Mouse (Mus musculus): ENCODE data around the gene Ddx54. TPM values are rescaled to one million over a fixed set of nuclear protein-coding genes. Genes with fewer than 3 reads are reported as not detected.

Gene Ddx54
- polyA plus RNA-seq (2016; fragmentation: Nextera tagmentation; extraction: Ambion mirVana), result 50.9 and 53.1 TPM in 2 replicates

DNA sequence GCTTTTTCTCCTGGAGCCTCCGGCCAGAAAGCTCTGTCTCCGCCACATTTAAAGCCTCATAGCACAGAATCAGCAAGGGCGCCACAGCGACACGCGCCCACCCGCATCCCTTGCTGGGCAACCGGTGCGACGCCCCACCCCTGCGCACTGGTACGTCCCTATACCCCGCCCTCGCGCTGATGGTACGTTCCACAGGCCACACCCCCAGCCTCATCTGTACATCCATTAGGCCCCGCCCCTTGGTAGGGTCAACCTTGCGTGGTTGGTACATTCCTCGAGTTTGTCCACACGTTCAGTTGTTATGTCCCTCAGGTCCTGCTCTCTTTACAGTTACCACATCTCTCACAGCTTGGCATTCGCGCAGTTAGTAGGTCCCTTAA lies at the start of gene Ddx54, which contains the start of gene Rita1:
TSS of gene Ddx54 (plus strand) at position 298 of the 380 bp plus-strand sequence.
TSS of gene Rita1 (minus strand) at position 148 of the 380 bp plus-strand sequence.
- Histone ChIP-seq H3K36me3 (peaks cover 37% of the 10 kb centered on the region), H3K4me3 (peak within 1 kb of the TSS; percentile 54), H3K9ac (peak within 1 kb of the TSS; percentile 71), H3K27ac (peak within 1 kb of the TSS; percentile 80), H3K27me3 (no peaks in the 10 kb centered on the region), H3K4me1 (peaks cover 16% of the 10 kb centered on the region), H3K9me3 (no peaks in the 10 kb centered on the region), H3K4me2 (replicated peaks) (peak within 1 kb of the TSS; percentile 93)
- WGBS, result under 1% methylated on average over 22 of the region's 22 CpGs
- peak; percentile 76 for ATAC-seq (ENCODE audit: insufficient number of reproducible peaks, insufficient read depth, low FRiP score, low TSS enrichment)

DNA sequence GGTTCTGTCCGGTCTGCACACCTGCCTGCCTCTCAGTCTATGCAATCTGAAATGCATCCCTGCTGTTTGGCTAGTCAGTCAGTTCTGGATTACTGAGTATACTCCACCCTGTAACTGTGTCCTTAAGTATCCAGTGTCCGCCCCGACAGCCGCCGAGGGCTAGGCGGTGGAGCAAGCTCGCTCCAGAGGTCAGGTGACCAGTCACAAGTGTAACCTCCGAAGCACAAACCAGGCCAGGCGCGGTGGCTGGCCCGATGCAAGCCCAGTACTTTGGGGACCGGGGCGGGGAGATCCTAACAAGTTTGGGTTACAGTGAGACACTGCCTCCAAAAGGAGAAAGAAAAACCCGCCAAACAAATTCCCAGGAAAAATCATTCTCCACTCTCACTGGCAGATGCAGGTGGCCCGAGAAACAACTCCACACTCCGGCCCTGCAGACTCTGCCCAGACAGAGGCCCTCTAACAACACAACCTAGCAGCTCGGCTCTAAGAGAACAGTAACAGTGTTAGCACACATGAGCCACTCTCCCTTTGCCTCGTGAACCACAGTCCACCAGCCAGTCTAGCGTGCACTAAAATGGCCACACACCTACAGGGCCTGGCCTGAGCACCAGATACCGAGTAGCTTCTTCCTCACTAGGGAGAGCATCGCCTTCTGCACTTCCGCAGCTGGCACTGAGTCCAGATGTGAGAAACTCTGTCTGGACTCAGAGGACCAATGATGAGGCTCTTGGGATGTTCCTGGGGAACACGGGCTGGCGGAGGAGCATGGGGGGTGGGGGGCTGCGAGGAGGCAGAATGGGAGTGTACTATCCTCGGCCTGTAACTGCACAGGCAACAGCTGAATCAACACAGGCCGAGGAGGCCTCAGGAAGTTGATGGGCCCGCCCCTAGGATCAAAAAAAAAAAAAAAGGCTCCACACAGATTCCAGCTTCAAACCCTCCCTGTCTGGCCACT lies 49.3 kb upstream of the Ddx54 start:
- H3K36me3 ChIP-seq, result no peaks in the 10 kb centered on the region
- no peaks in the 10 kb centered on the region for H3K9me3 ChIP-seq
- H3K4me3 ChIP-seq, result no peak overlapping the region
- peaks cover 83% of the 10 kb centered on the region for H3K4me1 ChIP-seq
- H3K4me2 ChIP-seq (replicated peaks), result peak overlapping the region; percentile 24; the same call in 1 of the 2 replicates
- 26% methylated on average over 28 of the region's 28 CpGs for WGBS
- peak overlapping the region; percentile 36; the same call in 1 of the 2 replicates for H3K9ac ChIP-seq
- peak overlapping the region; percentile 92 for H3K27ac ChIP-seq
- no peaks in the 10 kb centered on the region for H3K27me3 ChIP-seq
- ATAC-seq (ENCODE audit: insufficient number of reproducible peaks, insufficient read depth, low FRiP score, low TSS enrichment), result peak; percentile 31; the same call in 1 of the 2 replicates

DNA sequence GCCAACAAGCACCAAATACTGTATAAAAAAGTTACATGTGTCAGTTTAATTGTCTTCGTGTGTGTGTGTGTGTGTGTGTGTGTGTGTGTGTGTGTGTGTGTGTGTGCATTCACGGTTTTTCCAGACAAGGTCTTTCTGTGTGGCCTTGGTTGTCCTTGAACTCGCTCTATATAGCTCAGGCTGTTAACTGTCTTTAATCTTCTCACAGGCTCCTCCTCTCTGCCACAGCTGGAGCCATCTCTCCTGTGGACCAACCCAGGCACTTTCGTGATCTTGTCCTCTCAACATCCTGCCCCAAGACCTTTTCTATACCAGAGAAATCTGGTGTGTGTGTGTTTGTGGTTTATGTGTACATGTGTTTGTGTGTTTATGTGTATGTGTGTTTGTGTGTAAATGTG lies 48.6 kb upstream of the Ddx54 start:
- 41% methylated on average over 4 of the region's 4 CpGs for WGBS
- Histone ChIP-seq H3K9ac (no peak overlapping the region), H3K4me1 (peaks cover 83% of the 10 kb centered on the region), H3K36me3 (no peaks in the 10 kb centered on the region), H3K27me3 (no peaks in the 10 kb centered on the region), H3K27ac (peak overlapping the region; percentile 92), H3K4me3 (no peak overlapping the region), H3K4me2 (replicated peaks) (no peak overlapping the region; the same call in 1 of the 2 replicates), H3K9me3 (no peaks in the 10 kb centered on the region)
- 0 out of 2 replicates have a peak, but pooled peaks have one; percentile 0 for ATAC-seq (ENCODE audit: insufficient number of reproducible peaks, insufficient read depth, low FRiP score, low TSS enrichment)

DNA sequence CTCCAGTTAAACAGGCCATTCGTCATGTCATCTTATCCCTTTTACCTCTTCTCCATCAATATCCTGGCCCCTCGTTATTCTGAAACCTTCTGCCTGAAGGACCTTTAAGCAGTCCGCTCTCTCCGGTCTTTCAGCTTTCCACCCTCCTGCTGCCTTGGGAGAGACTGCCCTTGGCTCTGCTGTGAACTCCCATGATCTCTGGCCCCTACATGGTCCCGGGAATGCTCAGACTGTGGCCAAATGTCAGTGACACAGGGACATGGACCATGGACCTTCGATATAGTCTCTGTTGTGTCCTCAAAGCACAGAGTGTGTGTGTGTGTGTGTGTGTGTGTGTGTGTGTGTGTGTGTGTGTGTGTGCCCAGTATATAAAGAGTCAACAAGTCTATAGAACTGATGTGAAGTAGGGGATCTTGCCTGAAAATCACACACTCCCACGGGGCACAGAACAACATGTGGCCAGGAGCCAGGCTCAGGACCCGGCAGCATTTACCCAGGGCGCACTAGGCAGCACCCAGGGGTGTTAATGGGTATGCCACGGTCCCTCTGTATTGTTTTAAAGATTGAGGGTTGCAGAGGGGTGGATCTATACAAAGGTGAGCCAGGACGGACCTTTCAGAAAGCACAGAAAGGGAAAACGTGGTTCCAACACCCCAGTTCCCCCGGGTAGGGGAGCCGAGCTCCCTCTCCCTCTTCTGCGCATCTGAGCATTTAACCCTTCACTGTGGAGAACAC lies 47.2 kb upstream of the Ddx54 start:
- 33% methylated on average over 15 of the region's 15 CpGs for WGBS
- Histone ChIP-seq H3K27ac (peak overlapping the region; percentile 78), H3K9ac (no peak overlapping the region), H3K36me3 (no peaks in the 10 kb centered on the region), H3K27me3 (no peaks in the 10 kb centered on the region), H3K4me3 (no peak overlapping the region), H3K4me2 (replicated peaks) (0 out of 2 replicates have a peak overlapping the region, but pooled peaks have one; percentile 12), H3K4me1 (peaks cover 74% of the 10 kb centered on the region), H3K9me3 (no peaks in the 10 kb centered on the region)
- no peak for ATAC-seq (ENCODE audit: insufficient number of reproducible peaks, insufficient read depth, low FRiP score, low TSS enrichment)

DNA sequence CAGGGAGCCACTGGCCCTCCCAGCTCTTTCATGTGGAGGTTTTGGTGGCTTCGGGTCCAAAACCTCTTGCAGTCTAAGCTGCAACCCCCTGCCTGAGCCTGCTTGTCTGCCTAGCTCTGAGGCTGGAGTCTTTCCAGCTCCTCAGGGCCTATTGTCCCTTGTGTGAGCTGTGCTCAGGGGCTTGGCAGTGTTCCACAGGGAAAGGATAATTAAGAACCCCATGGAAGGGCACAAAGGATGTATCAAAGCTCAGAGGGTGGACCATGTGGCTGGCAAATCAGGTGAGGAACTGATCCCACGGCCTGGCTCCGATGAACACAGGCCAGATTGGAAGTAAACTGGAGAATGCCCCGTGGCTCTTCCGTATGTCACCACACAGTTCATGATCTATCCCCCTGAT lies 46.4 kb upstream of the Ddx54 start:
- H3K9me3 ChIP-seq, result no peaks in the 10 kb centered on the region
- peak overlapping the region; percentile 12; the same call in 1 of the 2 replicates for H3K4me2 ChIP-seq (replicated peaks)
- no peak overlapping the region for H3K9ac ChIP-seq
- no peak for ATAC-seq (ENCODE audit: insufficient number of reproducible peaks, insufficient read depth, low FRiP score, low TSS enrichment)
- peaks cover 73% of the 10 kb centered on the region for H3K4me1 ChIP-seq
- H3K36me3 ChIP-seq, result no peaks in the 10 kb centered on the region
- H3K27me3 ChIP-seq, result no peaks in the 10 kb centered on the region
- WGBS, result 50% methylated on average over 5 of the region's 5 CpGs
- peak overlapping the region; percentile 91 for H3K27ac ChIP-seq
- H3K4me3 ChIP-seq, result no peak overlapping the region

DNA sequence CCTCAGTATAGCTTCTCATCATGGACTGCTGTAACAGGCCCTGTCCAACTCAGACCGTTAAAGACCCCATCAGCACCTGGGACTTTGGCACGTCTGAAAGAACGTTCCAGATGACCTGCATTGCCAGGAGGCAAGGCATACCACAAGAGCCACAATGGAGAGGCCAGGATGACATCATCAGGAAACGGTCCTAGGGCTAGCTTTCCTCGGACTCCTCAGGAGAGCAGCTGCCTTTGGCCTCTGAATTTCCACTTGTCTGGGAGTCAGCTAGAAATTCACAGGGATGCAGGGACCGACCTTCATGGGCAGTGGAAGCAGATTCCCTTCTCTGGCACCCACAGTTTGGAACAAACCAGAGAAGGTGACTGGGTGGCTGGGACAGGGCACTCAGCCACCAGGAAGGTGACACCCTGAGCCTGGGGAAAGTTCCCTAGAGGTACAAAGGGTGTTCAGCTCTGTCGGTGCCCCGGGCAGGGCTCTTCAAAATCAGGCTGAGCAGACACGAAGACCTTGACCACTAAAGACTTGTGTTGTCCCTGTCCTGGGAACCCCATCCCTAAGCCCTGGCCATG lies 45.8 kb upstream of the Ddx54 start:
- Histone ChIP-seq H3K36me3 (no peaks in the 10 kb centered on the region), H3K4me1 (peaks cover 74% of the 10 kb centered on the region), H3K27me3 (no peaks in the 10 kb centered on the region), H3K4me3 (no peak overlapping the region), H3K27ac (peak overlapping the region; percentile 91), H3K4me2 (replicated peaks) (peak overlapping the region; percentile 0; the same call in 1 of the 2 replicates), H3K9ac (no peak overlapping the region), H3K9me3 (no peaks in the 10 kb centered on the region)
- WGBS, result 48% methylated on average over 9 of the region's 9 CpGs
- ATAC-seq (ENCODE audit: insufficient number of reproducible peaks, insufficient read depth, low FRiP score, low TSS enrichment), result no peak

DNA sequence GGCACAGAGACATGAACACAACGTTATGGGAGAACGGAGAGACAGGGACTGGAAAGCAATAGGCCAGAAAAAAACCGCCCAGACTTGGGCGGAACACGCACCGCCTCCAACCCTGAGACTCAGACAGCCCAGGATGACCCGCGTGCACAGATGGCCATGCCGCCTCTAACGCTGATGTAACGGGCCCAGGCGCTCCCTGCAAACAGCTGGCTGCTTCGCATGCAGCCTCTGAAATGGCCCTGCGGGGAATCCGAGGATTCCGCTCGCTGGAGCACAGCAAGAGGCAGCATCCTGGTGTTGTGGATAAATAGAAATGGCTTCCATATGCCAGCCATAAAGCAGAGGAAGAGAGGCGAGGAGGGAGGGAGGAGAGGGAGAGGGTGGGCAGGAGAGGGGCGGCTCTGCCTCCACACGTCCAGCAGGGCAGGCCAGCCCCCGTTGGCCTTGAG lies 45.3 kb upstream of the Ddx54 start:
- 11% methylated on average over 21 of the region's 21 CpGs for WGBS
- Histone ChIP-seq H3K9me3 (no peaks in the 10 kb centered on the region), H3K27me3 (no peaks in the 10 kb centered on the region), H3K4me2 (replicated peaks) (peak overlapping the region; percentile 0; the same call in 1 of the 2 replicates), H3K4me3 (no peak overlapping the region), H3K36me3 (no peaks in the 10 kb centered on the region), H3K27ac (peak overlapping the region; percentile 91), H3K9ac (no peak overlapping the region), H3K4me1 (peaks cover 74% of the 10 kb centered on the region)
- ATAC-seq (ENCODE audit: insufficient number of reproducible peaks, insufficient read depth, low FRiP score, low TSS enrichment), result no peak

DNA sequence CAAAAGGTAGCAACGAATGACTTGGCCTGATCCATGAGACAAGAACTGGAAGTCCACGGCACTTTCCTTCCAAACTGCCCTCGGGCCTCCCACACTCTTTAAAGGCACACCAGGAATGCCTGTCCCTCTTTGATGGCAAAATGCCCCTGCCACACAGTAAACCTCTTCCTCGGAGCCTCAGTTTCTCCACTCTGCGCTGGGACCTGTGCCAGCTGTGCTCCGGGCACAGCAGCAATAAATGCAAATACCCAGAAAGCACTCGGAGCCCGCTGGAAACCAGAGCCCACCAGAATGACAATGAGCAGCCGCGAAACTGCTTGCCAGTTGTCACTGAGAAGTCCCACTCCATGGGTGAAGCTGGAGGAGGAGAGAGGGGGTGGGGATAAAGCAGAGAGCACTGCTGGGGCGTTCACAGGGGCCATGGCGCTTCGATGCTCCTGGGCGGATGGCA lies 44.8 kb upstream of the Ddx54 start:
- 44% methylated on average over 14 of the region's 14 CpGs for WGBS
- Histone ChIP-seq H3K36me3 (no peaks in the 10 kb centered on the region), H3K9me3 (no peaks in the 10 kb centered on the region), H3K4me2 (replicated peaks) (no peak overlapping the region), H3K27ac (peak overlapping the region; percentile 91), H3K4me1 (peaks cover 71% of the 10 kb centered on the region), H3K27me3 (no peaks in the 10 kb centered on the region), H3K4me3 (no peak overlapping the region), H3K9ac (peak overlapping the region; percentile 4; the same call in 1 of the 2 replicates)
- ATAC-seq (ENCODE audit: insufficient number of reproducible peaks, insufficient read depth, low FRiP score, low TSS enrichment), result no peak

DNA sequence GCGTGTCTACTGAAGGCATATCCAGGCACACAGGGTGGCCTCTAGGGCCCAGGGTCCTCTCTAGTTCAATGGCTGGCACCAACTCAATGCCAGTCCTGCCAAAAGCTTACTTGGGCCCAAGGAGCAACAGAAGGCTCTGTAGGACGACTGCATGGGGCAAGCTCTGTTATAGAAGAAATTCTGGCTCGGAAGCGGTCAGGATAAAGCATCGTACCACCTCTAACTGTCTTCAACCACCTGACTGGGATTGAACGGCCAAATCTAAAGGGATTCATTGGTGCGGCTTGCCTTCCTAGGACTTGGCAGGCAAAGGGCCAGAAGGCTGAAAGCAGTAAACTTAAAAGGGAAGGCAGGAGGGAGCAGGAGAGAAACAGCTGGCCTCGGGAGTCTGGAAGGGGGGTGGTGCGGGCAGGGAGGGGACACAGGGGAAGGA lies 44.2 kb upstream of the Ddx54 start:
- no peaks in the 10 kb centered on the region for H3K9me3 ChIP-seq
- H3K4me3 ChIP-seq, result no peak overlapping the region
- H3K4me1 ChIP-seq, result peaks cover 65% of the 10 kb centered on the region
- no peaks in the 10 kb centered on the region for H3K27me3 ChIP-seq
- peak overlapping the region; percentile 91 for H3K27ac ChIP-seq
- 62% methylated on average over 9 of the region's 9 CpGs for WGBS
- peak overlapping the region; percentile 4; the same call in 1 of the 2 replicates for H3K9ac ChIP-seq
- ATAC-seq (ENCODE audit: insufficient number of reproducible peaks, insufficient read depth, low FRiP score, low TSS enrichment), result no peak
- H3K4me2 ChIP-seq (replicated peaks), result no peak overlapping the region
- no peaks in the 10 kb centered on the region for H3K36me3 ChIP-seq

DNA sequence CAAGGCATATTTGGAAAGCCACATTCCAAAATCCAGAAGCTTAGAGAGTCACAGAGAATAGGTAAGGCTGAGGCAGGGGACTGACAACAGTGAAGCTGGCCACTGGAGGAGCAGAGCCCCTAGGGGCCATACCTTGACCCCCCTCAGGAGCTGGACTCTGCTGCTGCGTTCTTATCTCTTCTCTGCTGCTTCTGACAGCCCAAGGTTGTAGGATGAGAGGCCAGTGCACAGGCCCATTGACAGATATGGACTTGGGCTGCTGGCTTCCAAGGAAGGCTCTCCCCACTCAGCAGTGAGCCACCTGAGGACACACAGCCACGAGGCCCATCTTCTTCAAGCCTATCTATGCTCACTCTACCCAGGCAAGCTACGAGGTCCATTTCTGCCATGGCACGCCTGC lies 43.6 kb upstream of the Ddx54 start:
- WGBS, result 77% methylated on average over 4 of the region's 4 CpGs
- Histone ChIP-seq H3K4me1 (peaks cover 59% of the 10 kb centered on the region), H3K4me2 (replicated peaks) (no peak overlapping the region), H3K9ac (no peak overlapping the region), H3K9me3 (no peaks in the 10 kb centered on the region), H3K27ac (peak overlapping the region; percentile 91), H3K27me3 (no peaks in the 10 kb centered on the region), H3K4me3 (no peak overlapping the region), H3K36me3 (no peaks in the 10 kb centered on the region)
- ATAC-seq (ENCODE audit: insufficient number of reproducible peaks, insufficient read depth, low FRiP score, low TSS enrichment), result no peak

DNA sequence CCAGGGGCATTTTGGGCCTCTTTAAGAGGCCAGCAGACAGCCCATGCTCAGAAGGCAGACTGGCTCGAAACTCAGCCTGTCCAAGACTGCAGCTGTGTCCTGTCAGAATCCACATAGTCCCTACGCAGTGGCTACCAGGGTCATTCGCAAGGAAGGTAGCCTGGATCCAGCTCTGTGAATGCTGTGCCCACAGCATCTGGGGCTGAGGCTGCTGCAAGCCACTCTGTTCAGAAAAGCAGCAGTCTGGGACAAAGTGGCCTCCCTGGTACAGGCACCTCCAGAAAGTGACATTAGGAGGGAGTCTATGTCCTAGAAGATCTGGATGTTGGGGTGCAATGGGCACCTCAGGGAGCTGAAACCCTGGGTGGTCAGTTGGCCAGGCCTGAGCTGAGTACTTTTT lies 42.7 kb upstream of the Ddx54 start:
- Histone ChIP-seq H3K9ac (no peak overlapping the region), H3K27ac (no peak overlapping the region), H3K4me2 (replicated peaks) (no peak overlapping the region), H3K4me3 (no peak overlapping the region), H3K36me3 (no peaks in the 10 kb centered on the region), H3K27me3 (no peaks in the 10 kb centered on the region), H3K4me1 (peaks cover 52% of the 10 kb centered on the region), H3K9me3 (no peaks in the 10 kb centered on the region)
- WGBS, result 94% methylated on average over 3 of the region's 3 CpGs
- no peak for ATAC-seq (ENCODE audit: insufficient number of reproducible peaks, insufficient read depth, low FRiP score, low TSS enrichment)
